Mouse (Mus musculus): ENCODE measurements around the gene C2cd5. TPM values are rescaled to one million over a fixed set of nuclear protein-coding genes. Genes with fewer than 3 reads are reported as not detected.

The C2cd5 gene
- polyA plus RNA-seq, 1 experiment from 2014 or later = 25.2 TPM

GRCm38 (mm10) chr6:143068181-143068915 is 31.6 kb downstream of the C2cd5 start:
- no peak overlapping the region for H3K4me2 ChIP-seq
- no peaks in the 10 kb centered on the region for H3K27me3 ChIP-seq
- no peaks in the 10 kb centered on the region for H3K9me3 ChIP-seq
- WGBS = 40% methylated on average over 9 of the region's 9 CpGs
- ATAC-seq (ENCODE audit: borderline replicate concordance, extremely low read depth, low FRiP score, low TSS enrichment) = peak; percentile 64; the same call in 1 of the 2 replicates
- H3K4me1 ChIP-seq = peaks cover 19% of the 10 kb centered on the region
- H3K4me3 ChIP-seq = no peak overlapping the region
- no peak overlapping the region for H3K9ac ChIP-seq
- no peak overlapping the region for H3K27ac ChIP-seq
- peaks cover 5% of the 10 kb centered on the region; the same call in 1 of the 2 replicates for H3K36me3 ChIP-seq

- peaks cover 14% of the 10 kb centered on the region; the same call in 1 of the 2 replicates for H3K4me1 ChIP-seq
- H3K4me3 ChIP-seq = no peak overlapping the region
- no peak for ATAC-seq (ENCODE audit: borderline replicate concordance, extremely low read depth, low FRiP score, low TSS enrichment)
- H3K9ac ChIP-seq = no peak overlapping the region
- no peaks in the 10 kb centered on the region for H3K9me3 ChIP-seq
- H3K27me3 ChIP-seq = no peaks in the 10 kb centered on the region
- H3K27ac ChIP-seq = no peak overlapping the region
- peaks cover 3% of the 10 kb centered on the region; the same call in 1 of the 2 replicates for H3K36me3 ChIP-seq
- 49% methylated on average over 3 of the region's 3 CpGs for WGBS
- H3K4me2 ChIP-seq = no peak overlapping the region
Observed at GRCm38 (mm10) chr6:143067654-143068053, 32.3 kb downstream of the C2cd5 start.

- peaks cover 10% of the 10 kb centered on the region; the same call in 1 of the 2 replicates for H3K4me1 ChIP-seq
- no peak overlapping the region for H3K27ac ChIP-seq
- no peak overlapping the region for H3K4me2 ChIP-seq
- WGBS = 78% methylated on average over 9 of the region's 9 CpGs
- H3K36me3 ChIP-seq = peaks cover 3% of the 10 kb centered on the region; the same call in 1 of the 2 replicates
- ATAC-seq (ENCODE audit: borderline replicate concordance, extremely low read depth, low FRiP score, low TSS enrichment) = no peak
- no peak overlapping the region for H3K9ac ChIP-seq
- no peaks in the 10 kb centered on the region for H3K9me3 ChIP-seq
- H3K27me3 ChIP-seq = no peaks in the 10 kb centered on the region
- no peak overlapping the region for H3K4me3 ChIP-seq
Observed at GRCm38 (mm10) chr6:143066859-143067258, 33.1 kb downstream of the C2cd5 start.

- H3K36me3 ChIP-seq = peaks cover 3% of the 10 kb centered on the region; the same call in 1 of the 2 replicates
- WGBS = 62% methylated on average over 2 of the region's 2 CpGs
- no peaks in the 10 kb centered on the region for H3K9me3 ChIP-seq
- peaks cover 10% of the 10 kb centered on the region; the same call in 1 of the 2 replicates for H3K4me1 ChIP-seq
- H3K27ac ChIP-seq = no peak overlapping the region
- no peaks in the 10 kb centered on the region for H3K27me3 ChIP-seq
- H3K9ac ChIP-seq = no peak overlapping the region
- no peak overlapping the region for H3K4me2 ChIP-seq
- ATAC-seq (ENCODE audit: borderline replicate concordance, extremely low read depth, low FRiP score, low TSS enrichment) = no peak
- no peak overlapping the region for H3K4me3 ChIP-seq
Observed at GRCm38 (mm10) chr6:143064047-143064446, 35.9 kb downstream of the C2cd5 start.

- no peak overlapping the region for H3K27ac ChIP-seq
- no peaks in the 10 kb centered on the region for H3K9me3 ChIP-seq
- no peak overlapping the region for H3K4me3 ChIP-seq
- H3K27me3 ChIP-seq = no peaks in the 10 kb centered on the region
- H3K9ac ChIP-seq = no peak overlapping the region
- H3K36me3 ChIP-seq = no peaks in the 10 kb centered on the region
- no peak overlapping the region for H3K4me2 ChIP-seq
- no peak for ATAC-seq (ENCODE audit: borderline replicate concordance, extremely low read depth, low FRiP score, low TSS enrichment)
- 88% methylated on average over 5 of the region's 5 CpGs for WGBS
- H3K4me1 ChIP-seq = no peaks in the 10 kb centered on the region
Observed at GRCm38 (mm10) chr6:143057601-143058000, 42.3 kb downstream of the C2cd5 start.

- no peak overlapping the region for H3K27ac ChIP-seq
- H3K9ac ChIP-seq = no peak overlapping the region
- no peaks in the 10 kb centered on the region for H3K27me3 ChIP-seq
- peaks cover 8% of the 10 kb centered on the region; the same call in 1 of the 2 replicates for H3K36me3 ChIP-seq
- H3K4me3 ChIP-seq = no peak overlapping the region
- H3K4me1 ChIP-seq = no peaks in the 10 kb centered on the region
- 83% methylated on average over 5 of the region's 5 CpGs for WGBS
- ATAC-seq (ENCODE audit: borderline replicate concordance, extremely low read depth, low FRiP score, low TSS enrichment) = no peak
- no peak overlapping the region for H3K4me2 ChIP-seq
- H3K9me3 ChIP-seq = no peaks in the 10 kb centered on the region
Observed at GRCm38 (mm10) chr6:143051566-143051965, 48.4 kb downstream of the C2cd5 start.

DNA sequence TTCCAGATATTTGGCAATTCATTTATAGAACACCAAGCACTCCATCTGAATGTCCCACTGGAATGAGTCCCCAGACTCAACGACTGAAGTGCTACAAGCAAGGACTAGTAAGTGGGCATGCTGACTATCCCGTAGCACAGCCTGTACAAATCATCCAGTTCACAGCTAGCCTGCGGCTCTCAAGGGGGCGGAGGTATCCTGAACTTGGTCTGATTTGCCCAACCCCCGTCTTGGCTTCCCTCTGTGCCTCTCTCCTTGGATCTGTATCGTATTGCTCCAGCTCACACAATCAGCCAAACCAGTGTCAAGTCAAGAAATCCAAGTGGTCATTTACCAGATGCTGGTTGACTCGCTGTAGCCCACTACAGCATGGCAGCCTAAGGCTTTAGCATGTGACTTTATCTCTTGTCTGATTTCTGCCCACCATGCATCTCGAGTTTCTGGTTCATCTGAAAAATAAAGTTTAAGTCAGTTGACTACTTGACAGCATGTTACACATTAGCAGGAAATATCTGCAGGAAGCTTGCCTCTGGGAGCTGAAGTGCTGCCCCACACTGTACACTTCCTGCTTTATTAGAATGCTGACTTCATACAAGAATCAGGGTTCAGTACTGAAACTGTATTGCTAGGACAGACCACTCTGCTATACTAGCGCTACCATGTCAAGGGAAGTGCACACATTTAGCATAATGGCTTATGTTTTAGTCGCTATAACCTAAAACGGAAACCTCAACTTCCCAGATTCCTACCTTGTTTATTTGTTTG is 50.0 kb downstream of the C2cd5 start:
- no peak overlapping the region for H3K9ac ChIP-seq
- no peaks in the 10 kb centered on the region for H3K27me3 ChIP-seq
- 50% methylated on average over 11 of the region's 11 CpGs for WGBS
- H3K4me1 ChIP-seq = no peaks in the 10 kb centered on the region
- H3K9me3 ChIP-seq = no peaks in the 10 kb centered on the region
- peak; percentile 57; the same call in 1 of the 2 replicates for ATAC-seq (ENCODE audit: borderline replicate concordance, extremely low read depth, low FRiP score, low TSS enrichment)
- no peak overlapping the region for H3K4me3 ChIP-seq
- peak overlapping the region; percentile 22 for H3K27ac ChIP-seq
- no peak overlapping the region for H3K4me2 ChIP-seq
- peaks cover 8% of the 10 kb centered on the region; the same call in 1 of the 2 replicates for H3K36me3 ChIP-seq

DNA sequence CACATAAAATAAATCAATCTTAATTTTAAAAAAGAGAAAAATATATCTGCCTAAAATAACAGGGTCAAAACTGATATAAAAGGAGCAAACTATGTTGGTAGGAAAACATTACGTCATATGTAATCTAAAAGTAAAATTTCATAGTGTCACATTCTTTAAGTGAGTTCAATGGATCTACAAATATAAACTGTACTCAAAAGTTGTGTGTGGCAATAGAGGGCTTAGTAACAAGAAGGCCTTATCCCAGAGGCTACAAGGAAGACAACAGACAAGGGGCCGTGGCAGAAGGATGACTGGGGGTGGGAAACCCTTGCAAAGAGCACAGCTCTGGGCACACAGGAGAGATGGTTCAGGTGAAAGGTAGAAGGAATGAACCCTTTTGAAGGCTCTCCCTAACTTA is 50.8 kb downstream of the C2cd5 start:
- Histone ChIP-seq H3K4me1 (no peaks in the 10 kb centered on the region), H3K36me3 (peaks cover 11% of the 10 kb centered on the region; the same call in 1 of the 2 replicates), H3K27ac (0 out of 2 replicates have a peak overlapping the region, but pooled peaks have one; percentile 22), H3K4me2 (no peak overlapping the region), H3K27me3 (no peaks in the 10 kb centered on the region), H3K9me3 (no peaks in the 10 kb centered on the region), H3K4me3 (no peak overlapping the region), H3K9ac (no peak overlapping the region)
- no peak for ATAC-seq (ENCODE audit: borderline replicate concordance, extremely low read depth, low FRiP score, low TSS enrichment)
- 75% methylated on average over 2 of the region's 2 CpGs for WGBS

DNA sequence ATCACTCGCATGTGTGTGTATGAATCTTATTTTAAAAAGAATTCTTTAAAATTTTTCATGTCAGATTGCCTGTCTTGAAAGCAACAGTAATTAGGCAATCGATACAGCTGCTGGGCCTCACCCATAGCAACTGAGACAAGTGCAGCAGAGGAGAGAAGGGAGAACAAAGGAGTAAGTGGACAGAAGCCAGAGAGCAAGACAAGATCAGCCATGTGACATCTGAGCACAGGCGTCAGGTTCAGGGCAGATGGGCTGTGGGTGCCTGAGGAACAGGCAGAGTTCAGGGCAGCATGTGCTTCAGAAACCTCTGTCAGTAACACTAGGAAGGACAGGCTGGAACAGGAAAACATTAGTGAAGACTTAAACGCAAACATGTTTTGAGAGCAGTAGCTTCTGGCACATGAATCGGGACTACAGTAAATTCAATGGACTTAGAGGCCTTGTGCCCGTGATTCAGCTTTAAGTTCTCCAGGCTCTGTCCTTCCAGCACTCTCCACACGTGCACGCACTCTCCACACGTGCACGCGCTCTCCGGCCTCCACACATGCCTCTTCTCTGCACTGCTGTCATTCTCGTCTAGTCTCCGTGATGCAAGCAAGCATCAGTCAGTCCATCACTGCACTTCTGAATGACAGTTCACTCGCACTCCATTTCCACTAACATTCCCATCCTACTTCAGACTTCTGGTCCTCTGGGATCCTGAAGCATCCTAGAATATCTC is 52.2 kb downstream of the C2cd5 start:
- no peak for ATAC-seq (ENCODE audit: borderline replicate concordance, extremely low read depth, low FRiP score, low TSS enrichment)
- Histone ChIP-seq H3K4me1 (no peaks in the 10 kb centered on the region), H3K4me2 (no peak overlapping the region), H3K36me3 (peaks cover 11% of the 10 kb centered on the region; the same call in 1 of the 2 replicates), H3K9me3 (no peaks in the 10 kb centered on the region), H3K27me3 (no peaks in the 10 kb centered on the region), H3K27ac (no peak overlapping the region), H3K4me3 (no peak overlapping the region), H3K9ac (no peak overlapping the region)
- WGBS = 81% methylated on average over 15 of the region's 15 CpGs

- 73% methylated on average over 6 of the region's 6 CpGs for WGBS
Observed at GRCm38 (mm10) chr6:143041578-143041977, 58.4 kb downstream of the C2cd5 start.

GRCm38 (mm10) chr6:143035261-143035660 is 64.7 kb downstream of the C2cd5 start:
- 47% methylated on average over 4 of the region's 4 CpGs for WGBS
- no peak for ATAC-seq (ENCODE audit: borderline replicate concordance, extremely low read depth, low FRiP score, low TSS enrichment)
- H3K36me3 ChIP-seq = peaks cover 42% of the 10 kb centered on the region
- no peaks in the 10 kb centered on the region for H3K27me3 ChIP-seq
- H3K4me2 ChIP-seq = no peak overlapping the region
- H3K4me1 ChIP-seq = no peaks in the 10 kb centered on the region
- no peak overlapping the region for H3K9ac ChIP-seq
- no peak overlapping the region for H3K4me3 ChIP-seq
- no peak overlapping the region for H3K27ac ChIP-seq
- H3K9me3 ChIP-seq = no peaks in the 10 kb centered on the region

More at GRCm38 (mm10) chr6:143041578-143041977, 58.4 kb downstream of the C2cd5 start:
- no peak overlapping the region for H3K4me3 ChIP-seq
- peaks cover 8% of the 10 kb centered on the region; the same call in 1 of the 2 replicates for H3K36me3 ChIP-seq
- H3K4me2 ChIP-seq = no peak overlapping the region
- H3K4me1 ChIP-seq = no peaks in the 10 kb centered on the region
- H3K9ac ChIP-seq = no peak overlapping the region
- no peak overlapping the region for H3K27ac ChIP-seq
- no peaks in the 10 kb centered on the region for H3K27me3 ChIP-seq
- H3K9me3 ChIP-seq = no peaks in the 10 kb centered on the region
- ATAC-seq (ENCODE audit: borderline replicate concordance, extremely low read depth, low FRiP score, low TSS enrichment) = no peak

Measured in lung, embryonic 15.5 days (tissue).